Mouse (Mus musculus) activated CD4-positive, CD25-positive, alpha-beta regulatory T cell, adult 4 months (primary cell): ENCODE results near the gene Npr1. TPM values are rescaled to one million over a fixed set of nuclear protein-coding genes. Genes with fewer than 3 reads are reported as not detected.
A peak's percentile ranks its signal among the peaks of the same experiment; 100 is the strongest.

ENCODE experiments used
- ATAC-seq: one replicate; pipeline ENCODE4 v1.8.0; 2017
- polyA plus RNA-seq, 2 experiments: library from polyadenylated mRNA; unstranded; fragments of 100-300 nt; shearing (Covaris generic); gene quantifications; one replicate each; pipeline ENCODE4 v1.2.1; 2017

The Npr1 gene
- polyA plus RNA-seq = not detected

- ATAC-seq = no peak
These were observed at the start of gene Npr1 for GRCm38 (mm10) chr3:90465686-90466310. TSS of gene Npr1 (minus strand) at chr3:90465866.

GRCm38 (mm10) chr3:90515242-90515641 lies 49.6 kb upstream of the Npr1 start:
- no peak for ATAC-seq

GRCm38 (mm10) chr3:90514691-90515090 lies 49.0 kb upstream of the Npr1 start:
- peak; percentile 91 for ATAC-seq

GRCm38 (mm10) chr3:90513796-90514590 lies 48.3 kb upstream of the Npr1 start, which contains the start of the genes S100a1 and S100a13:
TSS of gene S100a1 (minus strand) at chr3:90514392.
TSS of gene S100a13 (plus strand) at chr3:90514435.
- peak; percentile 16 for ATAC-seq

- no peak for ATAC-seq
These were observed 47.4 kb upstream of the Npr1 start for GRCm38 (mm10) chr3:90512948-90513642.

GRCm38 (mm10) chr3:90512276-90512675 lies 46.6 kb upstream of the Npr1 start:
- ATAC-seq = no peak

- ATAC-seq = peak; percentile 22
These were observed 44.1 kb upstream of the Npr1 start for GRCm38 (mm10) chr3:90509747-90510123.

GRCm38 (mm10) chr3:90508950-90509746 lies 43.5 kb upstream of the Npr1 start, which contains the start of gene Chtop:
TSS of gene Chtop (minus strand) at chr3:90509498.
- peak; percentile 89 for ATAC-seq

- ATAC-seq = no peak
These were observed 42.8 kb upstream of the Npr1 start for GRCm38 (mm10) chr3:90508287-90508949.

- ATAC-seq = no peak
These were observed 40.7 kb upstream of the Npr1 start for GRCm38 (mm10) chr3:90506362-90506761.

GRCm38 (mm10) chr3:90505216-90505615 lies 39.5 kb upstream of the Npr1 start:
- ATAC-seq = no peak

- no peak for ATAC-seq
These were observed 37.8 kb upstream of the Npr1 start for GRCm38 (mm10) chr3:90503444-90503843.

- ATAC-seq = no peak
These were observed 31.9 kb upstream of the Npr1 start for GRCm38 (mm10) chr3:90497597-90497996.

- ATAC-seq = no peak
These were observed 30.3 kb upstream of the Npr1 start for GRCm38 (mm10) chr3:90495850-90496525.

- no peak for ATAC-seq
These were observed 28.3 kb upstream of the Npr1 start for GRCm38 (mm10) chr3:90493831-90494540.

- ATAC-seq = peak; percentile 29
These were observed 25.7 kb upstream of the Npr1 start for GRCm38 (mm10) chr3:90491350-90491749.

GRCm38 (mm10) chr3:90490696-90491256 lies 25.1 kb upstream of the Npr1 start, which contains the start of gene Snapin:
TSS of gene Snapin (minus strand) at chr3:90491033.
- ATAC-seq = peak; percentile 98

- ATAC-seq = no peak
These were observed 22.9 kb upstream of the Npr1 start for GRCm38 (mm10) chr3:90488576-90488975.

GRCm38 (mm10) chr3:90486998-90487397 lies 21.3 kb upstream of the Npr1 start:
- no peak for ATAC-seq
